Mouse (Mus musculus) ovary, postnatal 10 days (tissue): ENCODE measurements at regions not wholly inside any gene's neighbourhood (a gene's known extent, or its start where the extent isn't known, plus 50 kb on each side); places are given as distances from the start of the nearest gene placed in this dataset.
"Not testable (repeated sequence)": the region's sequence is repeated elsewhere in the genome, so short reads cannot be mapped to it uniquely, and the experiment has no call there.

Experiments
- DNase-seq: peaks from one replicate; pipeline ENCODE4 v3.0.0; 2022; ENCODE audit warnings: low spot score

DNA sequence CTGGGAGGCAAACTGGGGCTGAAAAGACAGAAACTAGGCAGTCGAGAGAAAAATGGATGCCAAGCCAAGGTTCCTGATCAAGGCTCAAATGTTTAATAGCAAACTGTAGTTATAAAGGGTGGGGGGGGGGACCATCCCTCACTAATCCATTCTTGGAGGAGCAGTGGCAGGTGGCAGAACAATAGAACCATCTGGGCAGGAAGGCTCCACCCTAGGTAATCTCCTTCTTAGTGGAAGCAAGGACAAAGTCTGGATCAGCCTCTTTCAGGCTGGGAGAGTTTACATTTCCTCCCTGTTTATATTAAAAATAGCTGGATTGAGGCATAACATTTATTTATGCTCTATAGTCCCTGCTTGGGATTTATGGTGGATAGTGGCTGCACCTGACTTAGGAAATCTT, 180.8 kb downstream of the Cdh9 start:
- DNase-seq: no peak

DNA sequence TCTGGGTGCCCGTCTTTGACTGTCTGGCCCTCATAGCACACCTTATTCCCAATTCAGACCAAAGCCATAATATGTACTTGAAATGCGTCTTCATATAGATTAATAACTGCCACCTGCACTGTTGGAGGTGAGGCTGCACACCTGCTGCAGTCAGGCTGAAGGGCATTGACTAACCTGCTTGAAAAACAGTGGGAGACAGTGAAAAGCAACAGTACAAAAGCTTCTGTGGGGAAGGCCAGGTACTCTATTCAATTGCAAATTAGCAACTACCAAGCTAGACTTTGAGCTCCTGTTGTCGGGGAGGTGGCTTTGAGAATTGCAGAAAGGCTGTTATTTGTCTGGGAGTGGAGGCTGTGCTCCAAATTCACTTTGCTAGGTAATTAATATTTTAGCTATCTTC, 181.4 kb downstream of the Cdh9 start:
- DNase-seq: not testable (repeated sequence)

DNA sequence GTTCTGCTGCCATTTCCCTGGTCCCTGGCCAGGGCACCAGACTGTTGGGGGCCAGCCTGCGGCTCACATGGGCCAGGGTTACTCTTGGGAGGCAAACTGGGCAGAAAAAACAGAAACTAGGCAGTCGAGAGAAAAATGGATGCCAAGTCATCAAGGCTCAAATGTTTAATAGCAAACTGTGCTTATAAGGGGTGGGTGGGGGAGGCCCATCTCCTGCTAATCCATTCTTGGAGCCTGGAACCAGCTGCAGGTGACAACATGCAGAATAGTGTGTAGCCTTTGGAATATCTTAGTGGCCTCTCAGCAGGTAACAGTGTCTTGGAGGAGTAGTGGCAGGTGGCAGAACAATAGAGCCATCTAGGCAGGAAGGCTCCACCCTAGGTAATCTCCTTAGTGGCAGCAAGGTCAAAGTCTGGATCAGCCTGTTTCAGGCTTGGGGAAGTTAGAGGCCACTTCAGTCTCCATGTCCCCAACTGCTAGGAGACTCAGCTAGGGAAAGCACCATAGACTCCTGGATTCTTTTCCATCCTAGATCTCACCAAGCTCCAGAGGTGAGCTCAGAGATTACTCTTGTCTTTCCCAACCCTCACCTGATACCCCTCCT, 186.5 kb downstream of the Cdh9 start:
- no peak for DNase-seq

DNA sequence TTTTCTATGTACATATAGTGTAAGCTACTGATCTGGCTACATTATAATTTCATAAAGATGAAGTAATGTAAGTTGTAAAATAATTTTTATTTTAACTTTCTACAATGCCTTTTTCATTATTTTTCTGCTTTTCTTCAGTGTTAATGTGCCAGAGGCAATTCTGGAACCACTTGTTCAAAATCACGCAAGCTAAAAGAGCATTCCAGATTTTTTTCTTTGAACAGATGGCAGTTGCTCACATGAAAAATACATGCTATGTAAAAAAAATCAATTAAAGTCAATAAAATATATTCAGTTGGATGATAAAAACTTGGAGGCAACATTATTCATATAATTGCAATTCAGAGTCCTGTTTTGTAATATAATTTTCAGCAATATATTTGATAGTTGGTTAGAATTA, 194.7 kb downstream of the Cdh9 start:
- DNase-seq: no peak

DNA sequence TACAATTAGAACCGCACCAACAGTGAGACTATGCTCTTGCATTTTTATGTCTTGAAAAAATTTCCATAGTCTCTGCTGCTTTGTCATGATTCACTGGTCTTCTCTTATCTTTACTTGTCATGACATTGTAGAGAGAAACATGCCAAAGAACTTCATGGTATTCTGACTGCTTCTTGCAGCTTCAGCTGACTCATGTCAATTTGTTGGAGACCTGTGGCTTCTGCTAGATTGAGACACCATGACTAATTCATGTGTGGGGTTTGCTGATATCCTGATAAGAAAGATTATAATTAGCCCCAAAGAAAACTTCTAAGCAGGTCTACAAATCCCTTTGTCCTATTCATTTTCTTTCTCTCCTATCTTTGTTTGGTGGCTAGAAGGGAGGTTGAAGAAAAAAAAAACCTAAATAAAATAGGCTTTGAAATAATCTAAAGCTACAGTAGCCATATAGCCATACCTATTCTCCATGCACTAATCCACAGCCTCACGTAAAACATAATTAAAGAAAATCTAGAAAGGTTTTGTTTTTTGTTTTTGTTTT, 204.7 kb downstream of the Cdh9 start:
- DNase-seq: no peak

DNA sequence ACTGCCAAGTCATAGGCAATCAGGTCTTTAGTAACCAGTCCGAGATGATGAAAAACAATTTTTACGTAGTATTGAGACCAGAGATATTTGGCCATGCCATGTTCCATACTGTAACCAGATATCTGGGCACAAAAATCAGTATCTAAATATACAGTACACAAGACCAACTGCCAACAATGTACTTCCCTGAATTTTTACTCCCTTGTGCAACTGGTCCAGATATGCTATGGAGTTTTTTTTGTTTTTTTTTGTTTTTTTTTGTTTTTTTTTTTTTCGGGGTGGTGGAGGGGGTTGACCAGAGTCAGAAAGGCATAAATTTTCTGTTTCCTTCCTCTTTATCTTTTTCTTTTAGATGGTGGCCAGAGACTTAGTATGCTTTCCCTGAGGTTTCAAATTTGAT, 205.9 kb downstream of the Cdh9 start:
- no peak for DNase-seq

DNA sequence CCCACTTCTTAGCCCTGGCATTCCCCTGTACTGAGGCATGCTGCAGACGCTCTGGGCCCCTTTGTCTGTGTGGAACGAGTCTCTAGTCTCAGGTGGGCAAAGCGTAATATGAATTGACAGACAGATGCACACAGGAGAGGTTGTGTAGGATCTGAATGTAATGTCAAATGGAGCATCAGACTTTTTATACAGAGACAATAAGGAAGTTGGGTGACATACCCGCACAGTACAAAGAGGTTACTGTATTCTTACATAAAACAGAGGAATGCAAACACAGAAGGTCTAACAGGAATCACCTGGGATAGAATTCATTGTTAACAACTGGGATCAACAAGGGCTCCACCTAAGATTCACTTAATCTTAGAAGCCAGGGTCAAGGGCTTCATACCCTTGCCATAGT, 247.3 kb downstream of the Cdh9 start:
- DNase-seq: not testable (repeated sequence)

DNA sequence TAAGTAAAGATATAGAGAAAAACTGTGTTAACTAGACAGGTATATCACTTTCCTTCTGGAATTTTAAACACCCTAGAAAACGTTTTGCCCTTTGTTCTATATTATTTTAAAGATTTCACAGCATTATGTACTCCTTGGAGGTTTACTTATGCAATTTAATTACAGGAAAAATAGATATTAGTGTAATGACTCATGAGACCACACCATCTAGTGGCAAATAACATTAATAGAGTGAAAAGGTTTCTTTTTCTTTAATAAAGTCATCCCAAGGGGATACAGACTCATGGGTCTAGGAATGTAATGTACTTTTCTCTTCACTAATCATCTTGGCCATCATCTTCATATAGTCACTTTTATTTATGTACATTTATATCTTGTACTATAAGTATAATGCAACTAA, 262.3 kb downstream of the Cdh9 start:
- no peak for DNase-seq

DNA sequence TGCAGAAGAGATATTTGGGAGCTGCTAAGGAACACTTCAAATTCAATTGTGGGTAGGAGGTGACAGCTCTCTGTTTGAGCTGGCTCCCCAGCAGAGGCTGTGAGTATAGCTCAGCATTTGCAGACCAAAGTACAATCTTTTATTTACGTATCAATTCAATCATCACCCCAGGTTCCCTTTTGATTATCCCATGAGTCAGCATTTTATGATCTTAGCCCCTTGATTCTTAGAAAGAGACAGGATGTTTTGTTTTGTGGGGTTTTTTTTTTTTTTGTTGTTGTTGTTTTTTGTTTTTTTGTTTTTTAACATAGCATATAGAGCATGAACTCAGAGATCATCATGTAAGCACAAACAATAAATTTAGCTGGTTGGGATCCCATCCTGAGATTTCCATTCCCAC, 267.1 kb downstream of the Cdh9 start:
- DNase-seq: no peak

DNA sequence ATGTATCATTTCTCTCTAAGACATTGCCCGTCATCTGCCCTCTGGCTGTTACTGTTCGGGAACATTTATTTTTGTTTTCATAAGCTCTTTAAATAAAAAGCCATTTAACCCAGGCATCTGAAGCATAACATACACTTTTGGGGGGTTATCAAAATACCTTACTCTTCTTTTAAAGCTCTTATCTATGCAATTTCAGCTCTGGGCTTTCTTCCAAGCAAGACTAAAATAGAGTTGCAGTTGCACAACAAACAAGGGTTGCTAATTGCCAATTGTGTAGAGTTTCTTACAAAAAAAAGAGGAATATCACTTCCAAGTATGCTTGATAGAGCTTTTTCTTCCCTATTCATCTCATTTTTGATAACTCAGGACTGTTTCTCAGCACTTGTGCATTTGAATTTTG, 277.6 kb downstream of the Cdh9 start:
- no peak for DNase-seq

DNA sequence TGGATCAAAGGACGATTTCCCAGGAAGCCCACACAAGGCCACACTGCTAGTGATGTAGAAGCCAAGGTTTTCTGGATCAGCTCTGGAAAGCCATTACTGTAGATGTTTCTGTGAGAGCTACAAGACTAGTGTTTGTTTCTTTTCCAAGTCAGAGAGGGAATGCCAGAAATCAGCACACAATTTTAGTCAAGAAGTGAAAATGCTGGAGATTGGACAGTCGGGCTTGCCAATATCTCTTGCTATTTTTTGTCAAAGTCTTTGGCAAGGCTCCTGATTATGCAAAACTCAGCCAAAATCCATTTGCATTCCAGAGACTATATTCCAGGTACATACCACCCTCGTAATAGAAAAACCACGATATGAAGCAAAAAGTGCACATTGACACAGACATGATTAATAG, 279.3 kb downstream of the Cdh9 start:
- no peak for DNase-seq

DNA sequence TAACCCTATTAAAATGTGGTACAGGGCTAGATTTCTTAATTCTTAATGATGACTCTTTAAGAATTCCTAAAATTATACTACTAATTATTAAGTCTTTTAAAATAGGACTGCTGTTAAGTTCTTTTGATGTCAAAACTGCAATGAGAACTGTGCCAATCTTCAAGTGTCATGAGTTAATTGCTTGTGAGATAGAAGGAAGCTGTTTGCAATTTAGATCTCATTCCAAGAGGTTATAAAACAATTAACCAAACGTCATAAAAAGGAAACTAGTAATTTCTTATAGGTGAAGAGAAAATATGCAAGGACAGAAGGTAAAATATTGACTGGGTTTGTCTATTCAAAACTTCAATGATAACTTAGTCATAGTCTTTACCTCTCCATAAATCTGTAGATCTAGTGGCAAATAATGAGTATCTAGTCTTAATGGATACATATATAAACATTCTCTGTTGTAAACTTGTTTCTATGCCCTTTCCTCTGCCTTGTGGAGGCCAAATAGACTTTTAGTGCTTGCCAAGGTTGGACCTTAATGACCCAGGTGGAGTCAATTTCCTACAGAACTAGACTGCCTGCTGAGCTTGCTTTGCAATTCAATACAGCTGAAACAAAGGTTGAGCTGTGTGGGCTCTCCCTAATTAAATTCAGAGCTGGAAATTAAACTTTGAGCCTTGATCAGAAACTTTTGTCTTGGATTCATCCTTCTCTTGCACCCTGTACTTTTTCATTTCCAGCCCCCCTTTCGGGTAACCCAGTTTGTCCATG, 320.5 kb downstream of the Cdh9 start:
- DNase-seq: no peak

DNA sequence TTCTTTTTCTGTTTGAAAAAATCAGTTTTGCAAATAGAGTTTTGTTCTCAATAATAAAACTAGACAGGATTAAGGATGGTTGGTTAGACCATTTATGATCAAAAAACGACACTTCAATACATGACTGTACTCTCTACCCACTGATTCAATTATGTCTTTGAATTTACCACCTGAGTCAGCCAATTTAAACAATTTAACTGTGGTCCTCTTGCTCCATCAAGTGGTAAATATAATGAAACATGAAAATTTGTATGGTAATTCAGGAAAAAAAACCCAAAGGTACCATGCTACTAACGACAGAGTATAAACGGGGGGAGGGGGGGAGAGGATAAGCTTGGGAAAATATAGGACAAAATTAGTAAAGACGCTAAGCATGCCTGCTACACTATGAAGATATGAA, 341.2 kb downstream of the Cdh9 start:
- DNase-seq: no peak

DNA sequence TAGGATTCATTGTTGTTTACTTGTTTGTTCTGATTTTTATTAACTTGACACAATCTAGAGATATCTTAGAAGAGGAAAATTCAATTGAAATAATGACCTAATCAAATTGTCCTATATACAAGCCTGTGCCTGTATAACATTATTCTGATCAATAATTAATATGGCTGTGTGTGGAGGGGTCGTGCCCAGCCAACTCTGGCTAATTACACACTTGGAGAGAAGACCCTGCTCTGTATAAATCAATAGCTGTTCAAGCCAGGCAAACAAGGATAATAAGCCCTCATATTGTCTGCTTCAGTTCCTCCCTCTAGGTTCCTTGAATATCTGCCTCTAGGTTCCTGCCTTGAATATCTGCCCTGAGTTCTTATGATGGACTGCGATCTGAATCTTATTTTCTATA, 355.5 kb downstream of the Cdh9 start:
- DNase-seq: no peak

DNA sequence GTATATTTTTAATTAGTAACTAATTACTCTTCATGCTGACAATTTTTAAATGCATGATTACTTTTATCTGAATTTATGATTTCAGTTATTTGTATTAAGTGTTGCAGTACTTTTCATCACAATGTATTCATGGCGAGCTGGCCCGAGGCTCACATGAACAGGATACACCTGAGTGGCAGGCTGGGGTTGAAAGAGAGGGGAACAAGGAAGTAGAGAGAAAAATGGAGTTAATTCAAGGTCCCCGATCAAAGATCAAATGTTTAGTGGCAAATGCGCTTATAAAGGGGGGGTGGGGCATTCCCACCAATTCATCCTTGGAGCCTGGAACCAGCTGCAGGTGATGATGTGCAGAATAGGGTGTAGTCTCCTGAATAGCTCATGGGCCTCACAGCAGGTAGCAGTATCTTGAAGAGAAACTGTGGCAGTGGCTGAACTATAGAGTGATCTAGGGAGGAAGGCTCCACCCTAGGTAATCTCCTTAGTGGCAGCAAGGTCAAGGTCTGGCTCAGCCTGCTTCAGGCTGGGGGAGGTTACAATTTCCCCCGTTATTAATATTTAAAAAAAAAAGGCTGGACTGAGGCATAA, 360.2 kb downstream of the Cdh9 start:
- no peak for DNase-seq

DNA sequence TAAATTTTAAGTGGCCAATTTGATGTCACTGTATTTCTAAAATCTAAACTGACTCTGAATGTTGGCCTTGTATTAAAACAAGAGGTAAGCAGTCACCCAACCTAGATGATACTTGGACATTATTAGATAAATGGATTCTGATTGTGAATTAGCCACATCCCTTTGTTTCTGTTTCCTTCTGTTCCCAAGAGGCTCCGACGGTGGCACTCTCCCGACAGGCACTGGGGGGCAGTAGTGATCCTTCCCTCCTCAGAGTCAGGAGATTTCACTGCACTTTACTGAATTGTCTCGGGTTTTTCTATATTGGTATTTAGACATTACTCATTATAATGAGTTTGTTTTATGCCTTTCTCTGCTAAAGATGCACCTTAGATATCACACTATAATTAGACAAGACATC, 370.4 kb downstream of the Cdh9 start:
- DNase-seq: peak; percentile 7

DNA sequence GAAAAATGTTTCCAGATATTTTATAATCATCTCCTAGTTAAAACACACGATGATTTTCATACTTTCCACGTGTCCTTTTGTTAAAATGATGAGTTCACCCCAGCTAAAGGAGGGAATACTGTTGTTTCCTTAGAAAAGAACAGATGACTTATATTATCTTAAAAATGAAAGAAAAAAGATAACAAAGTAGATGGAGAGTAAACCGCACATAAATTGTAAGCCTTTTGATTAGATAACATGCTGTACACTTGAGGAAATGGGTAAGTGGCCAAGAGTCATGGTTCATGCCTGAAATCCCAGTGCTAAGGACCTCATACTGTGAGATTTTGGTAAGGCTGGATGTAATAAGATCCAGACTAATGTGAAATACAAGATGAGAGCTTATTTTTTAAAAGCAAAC, 372.6 kb downstream of the Cdh9 start:
- no peak for DNase-seq

DNA sequence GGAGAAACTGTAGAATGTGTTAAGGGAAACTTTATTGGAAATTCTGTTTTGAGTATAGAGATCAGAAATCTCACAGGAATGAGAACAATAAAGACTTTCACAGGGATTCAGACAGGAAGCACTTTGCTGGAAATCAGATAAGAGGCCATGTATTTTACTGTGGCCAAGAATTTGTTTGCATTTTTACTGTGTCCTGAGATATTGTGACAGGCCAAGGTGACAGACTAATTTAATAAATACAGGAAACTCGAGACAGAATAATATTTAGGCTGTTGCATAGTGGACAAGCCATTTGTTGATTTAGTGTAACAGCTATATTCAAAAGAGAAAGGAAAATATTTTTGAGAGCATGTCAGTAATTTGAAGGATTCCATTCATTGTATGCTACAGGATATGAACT, 407.2 kb downstream of the Cdh9 start:
- no peak for DNase-seq

DNA sequence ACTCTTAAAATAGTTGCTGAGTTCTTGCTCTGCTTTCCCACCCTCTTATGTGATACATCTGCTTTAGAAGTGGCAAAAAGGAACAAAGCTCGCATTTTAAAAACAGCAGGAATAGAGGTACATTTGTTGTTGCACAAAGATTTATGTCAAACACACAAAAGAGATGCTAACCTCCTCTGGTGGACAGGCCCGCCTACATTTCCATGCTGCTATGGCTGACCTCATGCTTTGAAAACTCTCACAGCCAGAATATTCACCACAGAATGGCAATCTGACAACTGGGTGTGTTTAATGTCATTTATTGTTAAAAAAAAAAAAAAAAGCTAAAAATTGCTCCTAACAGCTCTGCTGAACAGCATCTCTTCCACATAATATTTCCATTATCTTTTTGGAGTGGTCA, 451.6 kb downstream of the Cdh9 start:
- no peak for DNase-seq

DNA sequence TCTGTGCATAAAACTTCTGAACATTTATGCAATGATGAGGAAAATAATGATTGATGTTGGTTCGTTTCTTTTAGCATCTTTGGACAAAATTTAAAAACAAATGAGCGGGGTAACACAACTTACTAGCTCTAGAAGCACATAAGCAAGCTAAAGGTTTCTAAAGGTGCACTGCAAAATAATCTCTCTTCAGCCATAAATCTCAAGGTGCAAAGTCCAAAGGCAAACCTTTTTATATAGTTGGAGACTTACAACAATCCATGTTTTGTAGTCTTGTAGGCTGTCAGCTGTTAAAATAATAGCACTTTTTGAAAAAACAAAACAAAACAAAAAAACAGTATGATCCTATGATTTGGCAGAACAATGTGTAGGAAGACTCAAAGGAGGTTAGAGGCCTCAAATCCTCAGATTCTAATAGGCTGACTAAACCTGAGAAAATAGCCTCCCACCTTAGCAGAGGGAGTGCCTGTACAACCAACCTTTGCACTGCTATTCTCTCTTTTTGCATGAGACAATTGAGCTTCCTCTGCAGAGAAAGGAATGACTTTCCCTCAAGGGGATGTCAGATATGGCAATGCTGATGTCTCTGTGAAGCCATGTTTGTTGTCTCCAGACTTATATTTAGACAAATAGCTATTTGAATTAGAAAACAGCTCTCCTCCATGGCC, 452.9 kb downstream of the Cdh9 start:
- DNase-seq: no peak

DNA sequence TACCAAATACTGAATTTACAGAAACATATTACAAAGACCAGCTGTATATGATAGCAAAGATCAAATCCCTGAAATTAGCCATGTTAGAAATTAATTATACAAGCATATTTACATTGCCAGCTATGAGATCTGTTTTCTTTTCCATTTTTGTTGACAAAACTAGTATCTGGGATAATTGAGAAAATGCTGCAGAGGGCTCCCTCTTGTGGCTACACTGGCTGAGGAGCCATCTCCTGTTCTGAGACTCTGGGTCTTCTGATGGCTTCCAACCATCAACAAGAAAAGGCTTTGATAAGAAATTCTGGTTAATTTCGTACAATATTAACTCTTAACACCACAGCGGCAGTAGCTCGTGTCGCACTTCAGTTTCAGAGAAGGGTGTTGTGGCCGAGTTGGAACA, 466.9 kb downstream of the Cdh9 start:
- no peak for DNase-seq

DNA sequence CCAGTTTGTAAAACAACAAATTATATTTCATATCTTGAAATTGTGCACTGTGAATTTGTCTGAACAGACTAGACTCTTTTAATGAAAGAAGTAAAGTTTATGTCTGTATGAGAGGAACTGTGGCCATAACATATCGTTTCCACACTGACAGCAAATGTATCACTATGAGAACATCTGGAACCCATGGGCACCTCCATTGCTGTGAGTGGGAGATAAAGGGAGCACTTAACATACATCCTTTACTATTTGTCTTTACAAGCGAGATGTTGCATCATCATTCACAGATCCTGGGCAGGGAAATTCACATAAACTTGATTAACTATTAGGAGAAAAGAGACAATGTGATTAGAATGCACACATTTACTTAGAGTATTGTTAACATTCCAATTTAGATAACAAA, 476.2 kb downstream of the Cdh9 start:
- DNase-seq: no peak

DNA sequence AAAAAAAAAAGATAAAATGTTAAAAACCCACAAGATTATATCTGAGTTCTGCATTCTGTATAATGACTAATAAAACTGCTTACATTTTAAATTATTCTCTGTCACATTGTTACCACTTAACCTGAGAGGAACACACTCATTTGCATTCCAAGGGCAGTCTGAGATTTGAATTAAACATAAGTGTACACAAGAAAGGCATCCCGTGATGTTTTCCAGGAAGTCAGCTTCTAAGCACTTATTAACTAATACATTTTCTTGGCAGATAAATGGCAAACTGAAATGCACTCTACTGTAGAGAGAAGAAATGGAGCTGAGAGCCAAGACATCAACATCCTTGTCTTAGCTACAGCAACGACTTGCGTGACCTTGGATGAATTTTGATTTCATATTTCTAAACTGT, 516.5 kb downstream of the Cdh9 start:
- DNase-seq: no peak
